Mouse (Mus musculus) testis, postnatal 14 days (tissue): ENCODE measurements around the gene Tmc3.

Experiments used
- DNase-seq: peaks from one replicate; pipeline ENCODE4 v3.0.0; 2021; ENCODE audit warnings: low spot score

Gene Tmc3

DNA sequence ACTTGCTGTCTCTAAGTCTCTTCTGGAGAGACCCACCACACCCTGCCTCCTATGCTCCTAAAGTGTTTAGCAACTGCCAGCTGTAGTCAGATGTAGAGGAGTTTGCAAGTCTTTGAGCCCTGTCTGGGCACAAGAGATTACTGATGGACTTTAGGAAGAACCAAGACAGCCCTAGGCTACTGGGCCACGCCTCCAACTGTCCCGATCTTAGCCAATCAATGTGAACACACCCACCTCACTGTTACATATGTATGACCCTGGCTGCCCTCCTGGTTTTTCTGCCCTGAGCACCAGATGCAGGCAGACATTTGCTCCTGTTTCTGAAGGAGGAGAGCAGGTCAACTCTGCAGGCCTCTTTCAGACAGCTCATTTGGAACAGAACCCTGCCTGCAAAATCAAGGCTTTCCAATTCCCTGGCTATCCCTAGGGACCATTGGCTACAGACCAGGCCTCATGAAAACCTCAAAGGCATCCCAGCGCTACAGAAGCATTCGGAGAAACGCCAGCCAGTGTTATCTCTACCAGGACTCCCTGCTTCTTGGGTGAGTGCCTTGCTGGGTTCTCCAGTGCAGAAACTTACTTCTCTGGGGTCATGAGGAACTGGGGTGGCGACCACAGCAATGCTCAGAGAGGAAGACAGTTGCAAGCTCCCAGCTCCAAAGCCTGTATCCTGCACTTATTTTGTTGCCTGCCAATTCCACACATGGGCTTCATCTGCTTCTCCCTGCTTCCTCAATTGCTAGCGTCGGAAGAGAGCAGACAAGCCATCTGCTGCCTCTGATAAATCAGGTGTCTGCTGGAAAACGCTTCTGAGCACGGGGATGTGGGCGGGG, at the start of gene Tmc3:
Gene Tmc3 (plus strand): TSS at position 289 of the 833 bp plus-strand sequence.
- DNase-seq, result peak; percentile 57

DNA sequence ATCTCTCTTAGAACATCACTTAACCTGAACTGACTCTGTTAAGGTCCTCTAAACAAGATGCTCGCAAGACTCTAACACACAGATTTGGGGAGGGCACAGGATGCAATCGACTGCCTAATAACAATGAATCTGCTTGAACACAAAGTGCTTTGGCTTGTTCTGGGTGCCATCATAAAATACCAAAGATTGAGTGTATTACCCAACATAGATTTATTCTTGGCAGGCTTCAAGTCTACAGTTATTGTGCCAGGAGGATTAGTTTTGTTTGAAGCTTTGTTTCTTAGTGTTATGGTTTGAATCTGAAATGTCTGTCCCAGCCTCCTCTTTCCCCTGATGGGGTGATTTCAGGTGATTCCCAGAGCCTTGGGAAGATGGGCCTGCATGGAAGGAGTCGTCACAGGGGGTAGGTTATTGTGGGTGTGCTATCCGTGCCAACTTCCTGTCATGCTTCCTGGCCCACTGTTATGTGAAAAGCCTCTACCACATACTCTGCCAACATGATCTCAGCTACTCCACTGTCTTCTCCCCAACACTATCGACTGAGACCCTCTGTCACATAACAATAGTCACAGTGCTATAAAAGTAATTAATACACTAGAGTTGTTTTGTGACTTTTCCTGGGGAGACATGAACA, 43.1 kb upstream of the Tmc3 start:
- no peak for DNase-seq

DNA sequence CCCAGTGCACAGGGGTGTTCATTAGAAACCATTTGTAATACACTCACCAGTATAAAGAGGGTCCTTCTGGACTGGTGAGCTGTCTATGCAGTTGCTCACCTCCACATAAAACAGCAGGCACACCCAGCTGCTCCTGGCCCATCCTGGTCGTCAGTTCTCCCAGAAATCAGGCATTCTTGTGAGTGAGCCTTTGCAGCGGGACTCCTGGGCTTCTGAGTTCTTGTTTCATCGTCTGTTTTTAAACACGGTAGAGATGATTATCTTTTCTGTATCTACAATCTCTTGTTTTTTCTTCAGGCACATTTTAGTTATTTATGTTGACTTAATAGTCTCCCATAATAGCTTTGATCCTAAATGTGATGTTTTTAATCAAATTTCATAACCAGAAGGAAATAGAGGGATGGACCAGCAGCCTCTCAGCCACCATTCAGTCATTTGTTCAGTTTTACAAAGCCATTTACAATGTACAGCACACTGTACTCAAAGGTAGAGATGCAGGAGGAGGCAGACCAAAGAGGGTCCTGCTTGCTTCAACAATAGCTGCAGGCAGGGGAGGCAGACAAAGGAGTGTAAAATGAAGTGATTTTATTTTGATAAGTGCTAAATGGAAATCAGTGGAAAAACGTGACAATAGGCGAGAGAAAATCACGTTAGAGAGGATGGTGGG, 35.9 kb upstream of the Tmc3 start:
- no peak for DNase-seq

DNA sequence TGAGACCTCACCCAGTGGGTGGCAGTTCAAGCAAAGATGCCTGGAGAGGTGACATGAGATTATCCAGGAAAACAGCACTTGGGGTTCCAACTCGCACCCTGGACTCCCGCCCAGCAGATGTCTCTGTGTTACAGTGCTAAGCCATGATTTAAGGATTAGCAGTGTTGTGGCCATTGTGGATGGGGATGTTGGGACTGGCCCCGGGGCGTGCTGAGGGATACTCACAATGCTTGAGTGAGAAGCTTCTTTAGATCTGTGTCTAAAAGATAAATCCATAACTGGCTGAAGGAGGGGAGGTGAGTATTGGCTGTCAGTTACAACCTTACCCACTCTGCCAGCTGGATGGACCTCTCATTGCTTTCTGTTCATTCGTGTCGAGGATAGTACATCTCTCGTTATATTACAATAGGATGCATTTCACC, 35.4 kb upstream of the Tmc3 start:
- DNase-seq, result no peak

DNA sequence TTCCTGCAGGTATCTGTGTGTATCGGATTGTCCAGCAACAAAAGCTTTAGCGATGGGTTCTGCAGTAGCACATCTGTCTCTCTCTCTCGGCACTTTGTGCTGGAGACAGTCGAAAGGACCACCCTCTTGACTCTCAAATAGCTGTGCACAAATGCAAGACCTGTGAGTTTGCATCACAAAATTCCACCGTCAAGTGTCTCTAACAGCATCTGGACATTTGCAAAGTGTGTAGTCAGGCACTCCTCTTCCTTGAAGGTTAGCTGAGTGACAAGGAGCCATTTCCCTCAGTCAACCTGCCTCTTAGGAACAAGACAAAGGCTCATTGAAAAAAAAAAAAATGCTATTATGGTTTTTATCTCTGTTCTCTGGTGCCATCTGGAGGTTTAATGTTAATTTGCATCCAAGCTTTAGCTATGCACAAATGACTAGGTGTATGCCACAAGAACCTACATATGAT, 34.7 kb upstream of the Tmc3 start:
- DNase-seq, result no peak

DNA sequence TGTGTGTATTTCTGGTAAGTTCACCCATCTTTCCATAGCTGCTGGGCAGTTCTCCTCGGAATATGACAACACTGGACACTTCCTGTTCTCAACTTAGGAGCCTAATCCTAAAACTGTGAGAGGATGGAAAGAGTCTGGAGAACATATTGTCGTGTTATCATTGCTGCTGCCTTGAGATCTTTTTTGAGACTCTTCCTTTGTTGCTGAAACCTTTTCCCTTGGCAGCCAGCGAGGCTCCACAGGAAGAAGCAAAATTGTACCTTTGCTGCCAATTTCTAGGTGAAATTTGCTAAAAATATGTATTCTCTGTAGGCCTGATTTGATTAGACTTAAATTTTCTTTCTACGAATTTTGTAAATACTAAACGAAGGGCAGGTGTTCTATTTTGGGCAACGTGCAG, 30.2 kb upstream of the Tmc3 start:
- DNase-seq, result no peak

DNA sequence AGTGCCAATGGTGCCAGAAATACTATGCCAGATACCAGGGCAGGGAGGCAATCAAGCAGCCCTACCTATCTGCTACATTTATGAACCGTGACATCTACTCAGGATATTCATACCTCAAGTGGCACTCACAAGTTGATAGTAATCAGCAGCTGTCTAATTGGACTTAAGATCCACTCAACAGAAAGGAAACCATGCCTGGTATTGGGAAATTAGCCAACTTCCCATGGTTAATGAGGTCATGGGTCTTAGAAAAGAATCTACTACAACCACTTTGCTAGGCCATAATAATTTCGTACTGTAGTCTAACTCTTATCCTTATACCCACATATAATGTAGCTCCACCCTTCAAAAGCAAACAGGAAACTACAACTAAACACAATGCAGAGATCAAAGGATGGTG, 28.2 kb upstream of the Tmc3 start:
- no peak for DNase-seq

DNA sequence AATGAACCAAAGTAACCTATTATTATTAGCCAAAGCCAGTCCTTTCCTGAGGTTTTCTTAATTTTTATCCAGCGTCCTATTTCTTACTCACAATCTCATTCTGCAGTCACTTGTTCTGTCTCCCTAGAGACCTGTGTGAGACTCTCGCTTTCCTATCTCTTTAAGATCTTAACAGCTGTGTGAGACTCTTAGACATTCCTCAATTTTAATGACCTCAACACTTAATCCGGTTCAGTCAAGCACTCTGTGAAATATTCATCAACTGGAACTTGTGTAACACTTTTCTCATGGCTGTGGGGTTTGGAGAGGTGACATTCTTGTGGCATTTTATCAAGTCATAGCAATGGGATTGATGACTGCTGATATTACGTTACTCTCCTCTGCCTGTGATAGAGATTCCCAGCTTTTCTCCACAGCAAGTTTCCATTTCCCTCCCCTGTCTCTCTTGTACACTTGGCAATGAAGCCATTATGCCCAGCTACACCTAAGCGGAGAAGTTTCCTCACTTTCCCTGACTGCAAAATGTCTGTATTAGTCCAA, 25.9 kb upstream of the Tmc3 start:
- no peak for DNase-seq

DNA sequence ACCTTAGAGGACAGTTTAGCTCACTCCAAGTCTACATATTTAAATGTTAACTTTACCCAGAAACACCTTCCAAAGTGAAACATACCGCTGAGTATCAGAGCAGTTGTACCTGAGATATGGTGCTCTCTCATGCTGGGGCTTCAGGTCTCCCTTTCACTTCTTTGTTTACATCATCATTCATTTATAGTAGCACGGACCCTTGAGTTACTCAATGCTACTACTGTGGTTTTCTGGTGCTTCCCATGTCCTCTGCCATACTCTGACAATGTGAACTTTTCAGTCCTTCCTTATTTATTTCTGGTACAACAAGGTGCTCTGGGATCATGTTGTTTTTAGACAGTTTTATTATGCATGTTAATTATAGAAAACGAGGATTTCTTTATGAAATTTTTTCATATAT, 25.2 kb upstream of the Tmc3 start:
- no peak for DNase-seq

DNA sequence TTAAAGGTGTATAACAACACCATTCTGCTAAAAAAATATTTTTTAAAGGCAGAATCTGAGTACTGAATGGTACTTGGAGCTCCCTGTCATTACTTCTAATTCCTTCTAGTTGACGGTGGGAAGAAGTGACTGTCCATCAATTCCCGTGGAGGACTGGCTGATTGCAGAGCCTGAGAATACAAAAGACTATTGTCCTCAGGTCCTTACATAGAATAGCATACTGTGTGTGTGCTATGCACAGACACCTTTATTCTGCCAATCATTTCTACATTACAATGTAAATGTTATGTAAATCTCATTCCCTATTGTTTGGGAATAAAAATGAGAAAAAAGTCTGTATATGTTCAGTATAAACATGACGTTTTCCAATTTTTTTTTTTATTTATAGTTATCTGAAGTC, 22.9 kb upstream of the Tmc3 start:
- DNase-seq, result no peak

DNA sequence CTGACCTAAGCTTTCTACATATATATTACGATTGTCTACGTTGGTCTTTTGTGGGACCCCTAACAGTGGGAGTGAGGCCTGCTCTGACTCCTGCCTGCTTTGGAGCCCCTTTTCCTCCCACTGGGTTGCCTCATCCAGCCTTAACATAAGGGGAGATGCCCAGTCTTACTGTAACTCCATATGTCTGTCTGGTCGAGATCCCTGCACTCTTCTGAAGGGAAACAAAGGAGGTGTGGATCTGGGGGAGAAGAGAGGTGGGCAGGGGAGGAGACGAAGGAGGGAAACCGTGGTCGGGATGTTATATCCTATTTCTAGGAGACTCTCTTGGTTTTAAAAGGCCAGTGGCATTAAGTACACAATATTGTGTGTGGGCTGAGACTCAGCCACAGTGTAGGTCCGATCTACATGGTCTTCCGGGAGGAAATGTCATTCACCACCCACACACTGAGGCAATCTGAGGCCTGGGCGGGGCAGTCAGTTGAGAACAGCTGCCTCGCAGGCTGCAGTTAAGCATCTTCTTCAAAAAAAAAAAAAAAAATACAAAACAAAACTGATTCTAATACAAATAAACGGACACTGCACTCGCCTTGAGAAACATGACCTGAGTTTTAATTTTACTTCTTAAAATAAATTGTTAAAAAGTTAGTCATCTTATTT, 20.0 kb upstream of the Tmc3 start:
- no peak for DNase-seq

DNA sequence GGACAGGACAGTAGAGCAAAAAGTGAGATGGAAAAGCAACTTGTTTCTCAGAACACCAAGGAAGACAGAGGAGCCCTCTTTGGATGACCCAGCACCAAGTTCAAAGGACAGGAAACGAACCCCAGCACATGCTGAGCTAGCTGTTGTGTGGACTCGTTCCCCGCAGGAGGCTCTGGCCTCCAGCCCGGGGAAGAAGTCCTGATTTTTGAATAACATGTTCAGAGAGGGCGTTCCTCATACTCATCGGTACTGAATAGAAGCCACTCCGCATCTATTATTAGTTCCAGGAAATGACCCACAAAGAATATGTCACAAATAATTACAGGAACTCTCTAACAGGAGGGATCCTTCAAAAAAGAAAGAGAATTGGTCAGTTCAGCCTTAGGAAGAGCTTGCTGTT, 18.8 kb upstream of the Tmc3 start:
- DNase-seq, result no peak

DNA sequence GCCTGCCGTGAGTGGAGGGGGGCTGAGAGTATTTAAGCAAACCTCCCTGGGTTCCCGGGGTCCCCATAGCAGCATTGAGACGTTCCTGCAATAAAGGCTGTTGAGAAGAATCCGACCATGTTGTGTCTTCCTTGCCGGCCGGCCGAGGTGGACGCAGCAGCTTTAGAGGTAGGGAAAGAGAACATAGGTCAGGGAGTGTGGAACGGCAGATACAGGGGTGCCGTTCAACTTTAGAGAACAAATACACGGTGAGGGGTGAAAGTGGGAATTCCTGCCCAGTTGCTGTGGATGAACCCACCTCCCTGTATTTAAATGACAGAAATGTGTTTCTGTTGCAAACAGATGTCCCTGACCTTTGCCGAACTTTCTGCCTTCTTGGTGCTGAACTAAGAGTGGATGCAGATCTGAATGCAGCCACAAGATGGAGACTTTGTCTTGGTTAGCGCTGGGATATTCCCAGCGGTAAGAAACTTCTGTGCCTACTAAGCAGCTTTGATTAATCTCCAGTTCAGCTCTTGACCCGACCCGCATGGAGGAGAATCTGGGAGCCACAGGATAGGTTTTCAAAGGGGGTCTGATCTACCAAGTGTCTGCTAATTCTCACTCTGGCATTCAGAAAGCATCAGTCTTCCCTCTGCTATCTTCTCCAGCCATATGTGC, 16.8 kb upstream of the Tmc3 start:
- DNase-seq, result peak; percentile 12

DNA sequence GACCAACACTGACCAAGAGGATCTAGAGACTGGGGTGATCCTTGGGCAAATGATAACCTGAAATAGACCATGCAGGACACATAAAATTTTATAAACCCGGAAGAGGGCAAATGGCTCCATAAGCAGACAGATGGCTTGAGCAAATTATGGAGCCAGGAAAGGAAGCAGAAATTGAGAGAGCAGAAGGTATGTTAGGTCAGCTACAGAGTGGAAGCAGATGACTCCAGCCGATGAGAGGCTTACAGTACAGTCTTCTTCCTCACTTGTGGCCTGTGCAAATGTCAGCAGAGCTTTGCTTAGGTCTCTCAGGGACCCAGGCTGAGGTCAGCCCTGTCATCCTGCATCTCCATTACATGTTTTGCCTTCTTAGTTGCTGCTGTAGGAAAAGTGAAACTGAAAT, 15.9 kb upstream of the Tmc3 start:
- DNase-seq, result no peak

DNA sequence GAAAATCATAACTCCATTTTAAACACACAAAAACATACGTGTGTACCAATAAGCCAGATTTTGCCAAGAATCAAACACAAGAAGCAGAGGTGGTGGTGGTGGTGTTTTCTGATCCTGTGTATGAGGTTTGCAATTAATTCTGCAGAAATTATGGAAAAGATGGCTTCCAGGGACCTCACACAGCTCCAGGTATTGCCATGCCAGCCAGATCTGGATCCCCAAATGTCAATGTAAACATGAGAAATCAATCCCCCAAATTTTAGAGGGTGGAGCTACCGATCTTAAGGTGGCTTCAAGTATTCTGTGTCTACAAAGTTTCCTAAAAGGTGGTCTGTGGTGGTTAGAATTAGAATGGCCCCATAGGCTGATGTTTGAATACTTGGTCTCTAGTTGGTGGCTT, 15.3 kb upstream of the Tmc3 start:
- DNase-seq, result no peak

DNA sequence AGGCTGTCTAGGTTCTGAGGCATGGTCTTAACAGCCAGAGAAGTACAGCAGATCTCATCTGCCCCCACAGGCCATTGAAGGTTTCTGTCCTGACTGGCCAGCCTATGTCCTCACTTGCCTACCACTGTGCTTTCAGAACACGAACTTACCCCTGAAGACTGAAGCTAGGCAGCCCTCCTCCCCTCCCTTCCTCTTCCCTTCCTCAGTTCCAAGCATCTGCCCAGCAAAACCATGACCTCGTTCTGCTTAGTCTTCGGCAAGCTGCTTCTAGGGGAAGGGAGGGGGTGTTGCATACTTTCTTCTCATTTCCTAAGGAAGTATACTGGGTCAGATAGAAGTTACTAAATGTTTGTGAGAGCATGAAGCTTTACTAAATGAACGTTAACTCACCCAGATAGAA, 13.7 kb upstream of the Tmc3 start:
- no peak for DNase-seq

DNA sequence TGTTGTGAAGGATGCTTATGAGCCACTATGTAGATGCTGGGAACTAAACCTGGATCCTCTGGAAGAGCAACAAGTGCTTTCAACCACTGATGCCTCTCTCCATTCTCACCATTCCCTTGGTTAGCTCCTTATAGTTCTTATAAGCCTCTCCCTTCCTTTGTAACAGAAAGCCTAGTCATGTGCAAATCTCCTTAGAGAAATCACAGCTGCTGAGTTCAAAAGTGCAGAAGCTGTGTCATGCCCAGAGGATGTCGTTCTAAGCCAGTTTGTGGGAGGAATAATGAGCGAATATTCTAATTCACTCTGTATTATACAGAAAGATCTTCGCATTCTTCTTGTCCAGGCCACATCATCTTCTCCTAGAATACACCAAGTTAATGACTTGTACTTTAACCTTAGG, 12.8 kb upstream of the Tmc3 start:
- no peak for DNase-seq

DNA sequence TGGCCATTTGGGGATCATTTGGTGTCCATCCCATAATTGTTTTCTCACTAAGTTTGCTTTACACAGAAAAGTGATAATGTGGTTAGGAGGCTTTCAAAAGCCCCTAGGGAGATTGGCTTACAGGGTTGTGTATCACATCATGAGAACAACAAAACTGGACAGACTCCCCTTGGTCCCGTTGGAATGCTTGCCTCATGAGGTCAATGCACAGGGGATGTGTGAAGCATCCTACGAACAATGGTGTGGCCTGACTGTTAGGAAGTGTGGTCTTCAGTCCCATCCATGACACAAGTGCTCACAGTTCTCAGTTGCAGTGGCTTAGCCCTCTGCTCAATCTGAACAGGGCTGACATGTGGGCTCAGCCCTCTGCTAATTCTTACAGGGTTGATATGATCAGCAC, 12.3 kb upstream of the Tmc3 start:
- no peak for DNase-seq

DNA sequence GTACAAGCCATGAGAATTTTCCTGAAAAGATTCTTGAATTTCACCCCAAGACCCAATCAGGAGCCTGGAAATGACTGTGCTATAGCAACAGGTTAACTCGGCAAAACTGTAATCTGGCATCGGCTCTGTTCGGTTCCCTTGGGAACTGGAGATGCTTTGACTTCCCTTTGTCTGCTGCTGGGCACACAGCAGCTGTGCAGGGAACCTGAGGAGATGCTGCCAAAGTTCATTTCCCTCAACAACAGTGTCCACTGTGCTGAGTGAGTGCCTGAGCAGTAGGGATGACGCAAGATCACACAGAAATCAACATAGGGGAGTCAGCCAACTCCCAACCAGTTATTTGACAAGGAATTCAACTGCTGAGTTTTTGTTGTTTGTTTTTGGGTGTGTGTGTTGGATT, 3.8 kb upstream of the Tmc3 start:
- DNase-seq, result no peak

DNA sequence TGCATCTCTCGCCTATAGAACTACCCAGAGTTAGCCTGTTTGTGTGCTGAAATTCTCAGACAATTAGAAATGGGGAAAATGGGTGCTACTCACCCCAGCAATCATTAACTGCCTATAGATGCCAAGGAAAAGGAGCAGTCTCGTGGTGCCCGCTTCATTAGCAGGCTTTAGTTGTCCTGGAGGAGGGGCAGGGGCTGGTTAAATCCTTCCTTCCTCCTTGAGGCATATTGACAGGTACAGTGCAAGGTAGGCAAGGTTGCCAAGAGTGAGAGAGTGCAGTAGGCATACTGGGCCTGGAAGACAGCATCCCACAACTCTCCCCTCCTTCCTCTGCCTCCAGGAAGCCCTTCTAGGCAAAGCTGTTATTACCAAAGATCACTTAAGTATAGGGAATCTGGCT, 9.3 kb downstream of the Tmc3 start:
- DNase-seq, result no peak

DNA sequence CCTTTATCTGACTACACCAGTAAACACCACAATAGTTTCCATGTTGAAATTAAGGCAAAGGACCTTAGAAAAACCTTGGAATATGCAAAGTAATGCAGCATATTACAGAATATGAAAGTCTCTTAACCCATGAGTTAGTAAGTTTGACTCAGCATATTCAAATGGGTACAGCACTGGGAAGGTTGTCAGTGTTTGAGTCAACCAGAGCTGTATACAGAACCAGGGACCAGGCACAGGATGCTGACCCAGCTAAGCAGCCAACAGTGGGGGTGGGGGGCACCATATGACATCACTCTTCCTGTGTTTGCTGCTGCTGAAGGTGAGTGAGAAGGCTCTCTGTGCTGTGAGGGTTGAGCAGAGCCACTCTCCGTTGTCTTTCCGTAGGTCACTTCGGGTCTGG, 12.3 kb downstream of the Tmc3 start:
- no peak for DNase-seq
